Mouse (Mus musculus): ENCODE data around the gene Nfix.

The Nfix gene

GRCm38 (mm10) chr8:84661961-84662571, 138.1 kb downstream of the Nfix start:
- peak in 1 of 2 experiments; percentile 43 for DNase-seq

- peak; percentile 84 to 85 for DNase-seq
Measured at GRCm38 (mm10) chr8:84661458-84661871, 138.7 kb downstream of the Nfix start.

- DNase-seq: peak; percentile 71 to 73
Measured at GRCm38 (mm10) chr8:84660819-84661457, 139.2 kb downstream of the Nfix start.

GRCm38 (mm10) chr8:84659936-84660818, 140.0 kb downstream of the Nfix start:
- DNase-seq: peak; percentile 71 to 73

- DNase-seq: no peak
Measured at GRCm38 (mm10) chr8:84658951-84659350, 141.2 kb downstream of the Nfix start.

GRCm38 (mm10) chr8:84657680-84658079, 142.5 kb downstream of the Nfix start:
- DNase-seq: peak in 1 of 2 experiments; percentile 56

- no peak for DNase-seq
Measured at GRCm38 (mm10) chr8:84657203-84657602, 142.9 kb downstream of the Nfix start.

GRCm38 (mm10) chr8:84656641-84657126, 143.5 kb downstream of the Nfix start:
- DNase-seq: peak; percentile 91 to 92

GRCm38 (mm10) chr8:84656191-84656525, 144.0 kb downstream of the Nfix start:
- no peak for DNase-seq

GRCm38 (mm10) chr8:84655336-84656190, 144.6 kb downstream of the Nfix start:
- DNase-seq: no peak

GRCm38 (mm10) chr8:84654597-84654996, 145.5 kb downstream of the Nfix start:
- DNase-seq: no peak

- no peak for DNase-seq
Measured at GRCm38 (mm10) chr8:84653092-84653631, 147.0 kb downstream of the Nfix start.

- no peak for DNase-seq
Measured at GRCm38 (mm10) chr8:84650213-84650612, 149.9 kb downstream of the Nfix start.

All from kidney, adult 8-10 months (tissue).